Mouse (Mus musculus): ENCODE results near the gene Sept7. TPM values are rescaled to one million over a fixed set of nuclear protein-coding genes. Genes with fewer than 3 reads are reported as not detected.
A peak's percentile ranks its signal among the peaks of the same experiment; 100 is the strongest.

Sept7 gene
- polyA plus RNA-seq, 1 experiment from 2014 or later: 258 TPM

- Histone ChIP-seq H3K27me3 (no peaks in the 10 kb centered on the region), H3K27ac (replicated peaks) (no peak overlapping the region), H3K4me2 (replicated peaks) (no peak overlapping the region), H3K9ac (replicated peaks) (no peak overlapping the region), H3K4me3 (no peak overlapping the region), H3K4me1 (no peaks in the 10 kb centered on the region), H3K9me3 (no peaks in the 10 kb centered on the region), H3K36me3 (no peaks in the 10 kb centered on the region)
- 83% methylated on average over 11 of the region's 11 CpGs for WGBS
- ATAC-seq (ENCODE audit: low FRiP score, low read depth): no peak
Measured at GRCm38 (mm10) chr9:25328946-25329723, 76.9 kb downstream of the Sept7 start.

- Histone ChIP-seq H3K9ac (replicated peaks) (no peak overlapping the region), H3K27me3 (no peaks in the 10 kb centered on the region), H3K4me2 (replicated peaks) (no peak overlapping the region), H3K4me1 (no peaks in the 10 kb centered on the region), H3K4me3 (no peak overlapping the region), H3K9me3 (no peaks in the 10 kb centered on the region), H3K36me3 (no peaks in the 10 kb centered on the region), H3K27ac (replicated peaks) (no peak overlapping the region)
- WGBS: 83% methylated on average over 2 of the region's 2 CpGs
- ATAC-seq (ENCODE audit: low FRiP score, low read depth): no peak
Measured at GRCm38 (mm10) chr9:25337436-25338198, 85.4 kb downstream of the Sept7 start.

- H3K36me3 ChIP-seq: no peaks in the 10 kb centered on the region
- H3K27ac ChIP-seq (replicated peaks): no peak overlapping the region
- no peak overlapping the region for H3K4me3 ChIP-seq
- no peak for ATAC-seq (ENCODE audit: low FRiP score, low read depth)
- H3K27me3 ChIP-seq: no peaks in the 10 kb centered on the region
- no peaks in the 10 kb centered on the region for H3K4me1 ChIP-seq
- H3K9me3 ChIP-seq: no peaks in the 10 kb centered on the region
- H3K4me2 ChIP-seq (replicated peaks): no peak overlapping the region
- H3K9ac ChIP-seq (replicated peaks): no peak overlapping the region
- WGBS: 92% methylated on average over 1 of the region's 1 CpGs
Measured at GRCm38 (mm10) chr9:25340412-25340811, 88.2 kb downstream of the Sept7 start.

GRCm38 (mm10) chr9:25353775-25354174, 101.5 kb downstream of the Sept7 start:
- Histone ChIP-seq H3K27ac (replicated peaks) (no peak overlapping the region), H3K4me1 (no peaks in the 10 kb centered on the region), H3K4me3 (no peak overlapping the region), H3K9ac (replicated peaks) (no peak overlapping the region), H3K4me2 (replicated peaks) (no peak overlapping the region), H3K27me3 (no peaks in the 10 kb centered on the region), H3K36me3 (no peaks in the 10 kb centered on the region), H3K9me3 (no peaks in the 10 kb centered on the region; the same call in 1 of the 2 replicates)
- 92% methylated on average over 1 of the region's 1 CpGs for WGBS
- ATAC-seq (ENCODE audit: low FRiP score, low read depth): no peak

DNA sequence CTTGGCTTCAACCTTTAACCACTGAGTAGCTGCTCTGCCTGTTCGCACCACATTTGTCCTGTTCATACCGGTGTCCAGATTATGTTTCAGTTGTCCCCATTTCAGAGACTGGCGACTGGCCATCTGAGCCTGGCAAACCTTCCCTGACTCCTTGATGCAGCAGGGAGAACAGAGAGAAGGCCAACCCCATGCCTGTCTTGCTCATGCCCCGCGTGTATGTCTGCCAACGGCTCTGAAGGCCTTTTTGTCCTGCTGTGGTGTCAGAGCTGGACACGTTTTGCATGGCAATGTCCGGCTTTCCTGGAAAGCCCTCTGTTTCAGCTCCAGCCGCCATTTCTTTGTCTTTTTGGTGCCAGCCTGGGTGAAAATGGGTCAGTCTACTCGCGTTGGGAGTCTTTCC, 103.6 kb downstream of the Sept7 start:
- no peaks in the 10 kb centered on the region for H3K27me3 ChIP-seq
- no peak overlapping the region for H3K4me2 ChIP-seq (replicated peaks)
- H3K36me3 ChIP-seq: no peaks in the 10 kb centered on the region
- no peak overlapping the region for H3K9ac ChIP-seq (replicated peaks)
- 84% methylated on average over 11 of the region's 11 CpGs for WGBS
- no peak overlapping the region for H3K4me3 ChIP-seq
- no peak overlapping the region for H3K27ac ChIP-seq (replicated peaks)
- ATAC-seq (ENCODE audit: low FRiP score, low read depth): no peak
- no peaks in the 10 kb centered on the region for H3K4me1 ChIP-seq
- H3K9me3 ChIP-seq: no peaks in the 10 kb centered on the region; the same call in 1 of the 2 replicates

GRCm38 (mm10) chr9:25357589-25357988, 105.3 kb downstream of the Sept7 start:
- no peak overlapping the region for H3K27ac ChIP-seq (replicated peaks)
- no peak overlapping the region for H3K4me3 ChIP-seq
- H3K9me3 ChIP-seq: no peaks in the 10 kb centered on the region; the same call in 1 of the 2 replicates
- H3K4me1 ChIP-seq: no peaks in the 10 kb centered on the region
- H3K9ac ChIP-seq (replicated peaks): no peak overlapping the region
- ATAC-seq (ENCODE audit: low FRiP score, low read depth): peak; percentile 58; the same call in 1 of the 2 replicates
- WGBS: 92% methylated on average over 12 of the region's 12 CpGs
- H3K36me3 ChIP-seq: no peaks in the 10 kb centered on the region
- H3K4me2 ChIP-seq (replicated peaks): no peak overlapping the region
- H3K27me3 ChIP-seq: no peaks in the 10 kb centered on the region

- H3K9me3 ChIP-seq: no peaks in the 10 kb centered on the region; the same call in 1 of the 2 replicates
- 27% methylated on average over 5 of the region's 5 CpGs for whole genome bisulfite sequencing
- no peaks in the 10 kb centered on the region for H3K36me3 ChIP-seq
- H3K4me2 ChIP-seq (replicated peaks): no peak overlapping the region
- ATAC-seq (ENCODE audit: low FRiP score, low read depth): peak; percentile 79; the same call in 1 of the 2 replicates
- H3K27ac ChIP-seq (replicated peaks): no peak overlapping the region
- H3K27me3 ChIP-seq: no peaks in the 10 kb centered on the region
- H3K9ac ChIP-seq (replicated peaks): no peak overlapping the region
- no peak overlapping the region for H3K4me3 ChIP-seq
- H3K4me1 ChIP-seq: no peaks in the 10 kb centered on the region
Measured at GRCm38 (mm10) chr9:25358018-25358417, 105.8 kb downstream of the Sept7 start.

Other genes with a start within 250 kb of the Sept7 start
- not detected in 2 replicates for gene Gm10181, start 163.0 kb upstream of the Sept7 start, polyA plus RNA-seq (2016; fragmentation: Nextera tagmentation; extraction: Ambion mirVana)
- gene Herpud2, start 100.6 kb upstream of the Sept7 start, polyA plus RNA-seq (2016; fragmentation: Nextera tagmentation; extraction: Ambion mirVana): 44.2 and 47.0 TPM in 2 replicates
- 5.8 and 7.1 TPM in 2 replicates for gene Eepd1, start 229.1 kb downstream of the Sept7 start, polyA plus RNA-seq (2016; fragmentation: Nextera tagmentation; extraction: Ambion mirVana)

Data from midbrain, embryonic 12.5 days (tissue).